Mouse (Mus musculus): ENCODE measurements at regions not wholly inside any gene's neighbourhood (a gene's known extent, or its start where the extent isn't known, plus 50 kb on each side); places are given as distances from the start of the nearest gene placed in this dataset.

- Histone ChIP-seq H3K9me3 (replicated peaks; ENCODE audit: insufficient read depth, low read length) (no peaks in the 10 kb centered on the region), H3K79me2 (ENCODE audit: control insufficient read depth, insufficient read depth, low read length, poor library complexity) (no peaks in the 10 kb centered on the region), H3K4me3 (ENCODE audit: control insufficient read depth in 1 of 2, insufficient read depth in 1 of 2, low read depth in 2 of 2, low read length in 2 of 2) (no peak overlapping the region), H3K4me1 (ENCODE audit: control insufficient read depth in 1 of 2, insufficient read depth in 2 of 2, low read length in 2 of 2) (no peaks in the 10 kb centered on the region), H3K36me3 (ENCODE audit: control insufficient read depth in 1 of 2, insufficient read depth in 2 of 2, low read length in 2 of 2) (no peaks in the 10 kb centered on the region), H3K27ac (ENCODE audit: control insufficient read depth, low read depth, low read length) (no peak overlapping the region), H3K27me3 (ENCODE audit: control insufficient read depth in 1 of 2, insufficient read depth in 2 of 2, low read length in 2 of 2) (no peaks in the 10 kb centered on the region), H3K9ac (ENCODE audit: control insufficient read depth, low read depth, low read length, poor library complexity, severe bottlenecking) (no peak overlapping the region)
- no peak for DNase-seq (ENCODE audit: low read depth, low spot score)
- TF ChIP-seq NRF1 (IDR thresholded peaks at IDR 0.05; ENCODE audit: insufficient read depth, low read depth, low read length, poor library complexity, severe bottlenecking) (no peak), KAT2A (conservative IDR thresholded peaks at IDR 0.05; ENCODE audit: low read depth, low read length) (no peak), GATA1 (IDR thresholded peaks at IDR 0.05; ENCODE audit: low read depth, low read length) (no peak), ZC3H11A (IDR thresholded peaks at IDR 0.05; ENCODE audit: low read depth, low read length) (no peak), BHLHE40 (IDR thresholded peaks at IDR 0.05; ENCODE audit: borderline replicate concordance, low read depth, low read length) (no peak), MAZ (IDR thresholded peaks at IDR 0.05; ENCODE audit: low read depth, low read length) (no peak), UBTF (IDR thresholded peaks at IDR 0.05; ENCODE audit: borderline replicate concordance, insufficient read depth, low read depth, low read length) (no peak), E2F4 (IDR thresholded peaks at IDR 0.05; ENCODE audit: borderline replicate concordance, low read depth, low read length) (no peak), TAL1 (IDR thresholded peaks at IDR 0.05; ENCODE audit: low read length) (no peak), CTCF (IDR thresholded peaks at IDR 0.05 in 2 of 3, conservative IDR thresholded peaks at IDR 0.05 in 1 of 3; ENCODE audit: control insufficient read depth in 1 of 3, insufficient read depth in 1 of 3, low read depth in 2 of 3, low read length in 3 of 3, poor library complexity in 1 of 3, severe bottlenecking in 1 of 3) (no peak)
These were observed 329.8 kb upstream of the Cenpq start for GRCm38 (mm10) chr17:41264512-41265222.

- H3K27ac ChIP-seq (ENCODE audit: control insufficient read depth, low read depth, low read length) = no peak overlapping the region
- H3K79me2 ChIP-seq (ENCODE audit: control insufficient read depth, insufficient read depth, low read length, poor library complexity) = no peaks in the 10 kb centered on the region
- TF ChIP-seq CHD2 (IDR thresholded peaks at IDR 0.05; ENCODE audit: low read length) = no peak
- TF ChIP-seq MAX (IDR thresholded peaks at IDR 0.05; ENCODE audit: low read length) = no peak
- no peaks in the 10 kb centered on the region for H3K27me3 ChIP-seq (ENCODE audit: control insufficient read depth in 1 of 2, insufficient read depth in 2 of 2, low read length in 2 of 2)
- no peak for DNase-seq (ENCODE audit: low read depth, low spot score)
- no peak overlapping the region for H3K9ac ChIP-seq (ENCODE audit: control insufficient read depth, low read depth, low read length, poor library complexity, severe bottlenecking)
- no peaks in the 10 kb centered on the region for H3K36me3 ChIP-seq (ENCODE audit: control insufficient read depth in 1 of 2, insufficient read depth in 2 of 2, low read length in 2 of 2)
- H3K9me3 ChIP-seq (replicated peaks; ENCODE audit: insufficient read depth, low read length) = no peaks in the 10 kb centered on the region
- no peak overlapping the region for H3K4me3 ChIP-seq (ENCODE audit: control insufficient read depth in 1 of 2, insufficient read depth in 1 of 2, low read depth in 2 of 2, low read length in 2 of 2)
- no peaks in the 10 kb centered on the region; a peak in 1 of 4 replicates for H3K4me1 ChIP-seq (ENCODE audit: control insufficient read depth in 1 of 2, insufficient read depth in 2 of 2, low read length in 2 of 2)
These were observed 326.6 kb upstream of the Cenpq start for GRCm38 (mm10) chr17:41261495-41261894.

GRCm38 (mm10) chr17:41248406-41248805 lies 313.6 kb upstream of the Cenpq start:
- Histone ChIP-seq H3K27ac (ENCODE audit: control insufficient read depth, low read depth, low read length) (no peak overlapping the region), H3K4me1 (ENCODE audit: control insufficient read depth in 1 of 2, insufficient read depth in 2 of 2, low read length in 2 of 2) (no peaks in the 10 kb centered on the region), H3K4me3 (ENCODE audit: control insufficient read depth in 1 of 2, insufficient read depth in 1 of 2, low read depth in 2 of 2, low read length in 2 of 2) (no peak overlapping the region), H3K9ac (ENCODE audit: control insufficient read depth, low read depth, low read length, poor library complexity, severe bottlenecking) (no peak overlapping the region), H3K9me3 (replicated peaks; ENCODE audit: insufficient read depth, low read length) (no peaks in the 10 kb centered on the region), H3K79me2 (ENCODE audit: control insufficient read depth, insufficient read depth, low read length, poor library complexity) (no peaks in the 10 kb centered on the region), H3K27me3 (ENCODE audit: control insufficient read depth in 1 of 2, insufficient read depth in 2 of 2, low read length in 2 of 2) (no peaks in the 10 kb centered on the region), H3K36me3 (ENCODE audit: control insufficient read depth in 1 of 2, insufficient read depth in 2 of 2, low read length in 2 of 2) (no peaks in the 10 kb centered on the region)
- no peak for TF ChIP-seq ZNF384 (IDR thresholded peaks at IDR 0.05; ENCODE audit: low read depth, low read length)
- TF ChIP-seq ZMIZ1 (IDR thresholded peaks at IDR 0.05; ENCODE audit: low read depth, low read length) = no peak
- no peak for TF ChIP-seq HCFC1 (IDR thresholded peaks at IDR 0.05; ENCODE audit: low read depth, low read length)
- TF ChIP-seq MAZ (IDR thresholded peaks at IDR 0.05; ENCODE audit: low read depth, low read length) = no peak
- TF ChIP-seq CHD1 (IDR thresholded peaks at IDR 0.05; ENCODE audit: low read depth, low read length) = no peak
- no peak for TF ChIP-seq USF2 (IDR thresholded peaks at IDR 0.05; ENCODE audit: borderline replicate concordance in 1 of 2, insufficient read depth in 1 of 2, low read depth in 1 of 2, low read length in 2 of 2)
- no peak for DNase-seq (ENCODE audit: low read depth, low spot score)

All from MEL (cell line).